In the genomic region with DNA sequence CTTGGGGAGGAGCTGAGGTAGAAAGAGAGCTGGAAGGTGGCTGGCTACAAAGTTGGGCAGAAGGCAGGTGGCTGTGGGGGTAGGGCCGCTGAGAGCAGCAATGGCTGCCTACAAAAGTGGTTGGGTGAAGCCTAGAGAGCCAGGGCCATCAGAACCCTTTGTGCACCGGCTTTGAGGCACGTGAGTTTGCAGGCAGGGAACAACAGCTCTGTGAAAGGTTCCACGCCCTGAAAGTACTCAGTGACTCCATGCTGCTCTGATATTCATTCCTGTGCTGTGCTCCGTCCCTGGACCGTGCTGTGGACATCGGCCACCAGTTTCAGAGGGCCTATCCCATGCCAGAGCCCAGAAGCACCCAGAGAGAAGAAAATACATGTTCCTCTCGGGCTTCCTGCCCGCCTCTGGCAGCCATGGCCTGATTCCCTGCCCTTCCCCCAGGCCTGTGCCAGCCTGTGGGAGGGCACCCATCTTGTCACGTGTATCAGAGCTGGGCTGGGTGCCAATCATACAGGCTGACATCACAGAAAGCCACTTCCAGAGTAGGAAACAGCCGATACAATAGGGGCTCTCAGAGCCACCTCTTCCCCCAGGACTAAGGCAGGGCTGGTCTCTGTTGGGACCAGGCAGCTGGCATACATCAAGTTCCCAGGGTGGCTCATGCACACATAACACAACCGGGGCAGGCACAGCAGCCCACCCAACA, we compare ENCODE assay signal across 8 mouse cellular contexts.
DNase-seq lines count a peak whose midpoint lies in the region; ATAC-seq and TF ChIP-seq lines count a peak whose summit lies in the region.

No protein-coding gene starts in this region.

- peaks cover 21% of the 10 kb centered on the region for H3K36me3 ChIP-seq in E14TG2a.4 (ENCODE audit: insufficient read depth, low read length)
- peaks cover 17% of the 10 kb centered on the region for H3K36me3 ChIP-seq in hindbrain, embryonic 13.5 days
- peaks cover 2% of the 10 kb centered on the region; the same call in 1 of the 2 replicates for H3K36me3 ChIP-seq in midbrain, embryonic 14.5 days (ENCODE audit: control insufficient read depth, insufficient read depth, low read length)

- DNase-seq in brain, embryonic 14.5 days (ENCODE audit: low read depth), result peak; percentile 96
- peak; percentile 81 to 83 for DNase-seq in frontal cortex, postnatal 14 days (ENCODE audit: low spot score in 2 of 2)
- DNase-seq in layer of hippocampus, postnatal 14 days (ENCODE audit: low spot score in 2 of 2), result peak; percentile 92 to 95
- peak; percentile 80 for DNase-seq in midbrain, embryonic 14.5 days
- peak; percentile 44 for DNase-seq in testis, postnatal 14 days (ENCODE audit: low spot score)
- DNase-seq in liver, result no peak

- H3K27me3 ChIP-seq in E14TG2a.4 (ENCODE audit: insufficient read depth, low read length), result peaks cover 10% of the 10 kb centered on the region; the same call in 1 of the 2 replicates
- peaks cover 30% of the 10 kb centered on the region for H3K27me3 ChIP-seq in hindbrain, embryonic 13.5 days
- no peaks in the 10 kb centered on the region for H3K27me3 ChIP-seq in midbrain, embryonic 14.5 days (ENCODE audit: control insufficient read depth, insufficient read depth, low read length)

- no peak overlapping the region for H3K4me2 ChIP-seq in hindbrain, embryonic 13.5 days
- no peak overlapping the region for H3K4me2 ChIP-seq in midbrain, embryonic 14.5 days (ENCODE audit: low read length)

- peak overlapping the region; percentile 62 for H3K27ac ChIP-seq in hindbrain, embryonic 13.5 days
- peak overlapping the region; percentile 15 for H3K27ac ChIP-seq in midbrain, embryonic 14.5 days (replicated peaks; ENCODE audit: low read depth, low read length)

- no peak overlapping the region for H3K9ac ChIP-seq in hindbrain, embryonic 13.5 days
- H3K9ac ChIP-seq in midbrain, embryonic 14.5 days (replicated peaks; ENCODE audit: low read length), result no peak overlapping the region

- H3K9me3 ChIP-seq in E14TG2a.4 (ENCODE audit: low read length), result no peaks in the 10 kb centered on the region
- no peaks in the 10 kb centered on the region for H3K9me3 ChIP-seq in hindbrain, embryonic 13.5 days
- no peaks in the 10 kb centered on the region for H3K9me3 ChIP-seq in midbrain, embryonic 14.5 days (ENCODE audit: control insufficient read depth, low read length)

- peak; percentile 82 for ATAC-seq in hindbrain, embryonic 13.5 days (ENCODE audit: low FRiP score)
- ATAC-seq in midbrain, embryonic 14.5 days (ENCODE audit: low FRiP score, low TSS enrichment), result peak; percentile 73

- peak overlapping the region; percentile 32; the same call in 1 of the 2 replicates for H3K4me3 ChIP-seq in E14TG2a.4 (replicated peaks; ENCODE audit: low read length)
- H3K4me3 ChIP-seq in hindbrain, embryonic 13.5 days, result no peak overlapping the region
- H3K4me3 ChIP-seq in midbrain, embryonic 14.5 days (replicated peaks; ENCODE audit: low read depth, low read length), result no peak overlapping the region

- 61% methylated on average over 12 of the region's 12 CpGs for WGBS in hindbrain, embryonic 13.5 days
- WGBS in midbrain, embryonic 14.5 days, result 67% methylated on average over 12 of the region's 12 CpGs

- peaks cover 39% of the 10 kb centered on the region for H3K4me1 ChIP-seq in E14TG2a.4 (replicated peaks; ENCODE audit: low read depth, low read length)
- peaks cover 43% of the 10 kb centered on the region for H3K4me1 ChIP-seq in hindbrain, embryonic 13.5 days (replicated peaks)
- H3K4me1 ChIP-seq in midbrain, embryonic 14.5 days (ENCODE audit: control insufficient read depth, insufficient read depth, low read length), result peaks cover 17% of the 10 kb centered on the region

- TF ChIP-seq CTCF in E14TG2a.4 (conservative IDR thresholded peaks at IDR 0.05; ENCODE audit: low read length), result no peak
- no peak for TF ChIP-seq CTCF in brain, embryonic 14.5 days (IDR thresholded peaks at IDR 0.05; ENCODE audit: borderline replicate concordance, extremely low read depth, insufficient read depth, insufficient read length)

- TF ChIP-seq POLR2A in brain, embryonic 14.5 days (IDR thresholded peaks at IDR 0.05; ENCODE audit: borderline replicate concordance, extremely low read depth, insufficient read depth, insufficient read length, poor library complexity, severe bottlenecking), result no peak
